Mouse (Mus musculus) neural tube, embryonic 10.5 days (tissue): ENCODE results near the gene Cyp1a2.

Source experiments
- DNase-seq: peaks from one replicate; pipeline ENCODE4 v3.0.0-alpha.2; 2017; ENCODE audit warnings: low spot score; ENCODE audit errors: extremely low spot score

The Cyp1a2 gene

DNA sequence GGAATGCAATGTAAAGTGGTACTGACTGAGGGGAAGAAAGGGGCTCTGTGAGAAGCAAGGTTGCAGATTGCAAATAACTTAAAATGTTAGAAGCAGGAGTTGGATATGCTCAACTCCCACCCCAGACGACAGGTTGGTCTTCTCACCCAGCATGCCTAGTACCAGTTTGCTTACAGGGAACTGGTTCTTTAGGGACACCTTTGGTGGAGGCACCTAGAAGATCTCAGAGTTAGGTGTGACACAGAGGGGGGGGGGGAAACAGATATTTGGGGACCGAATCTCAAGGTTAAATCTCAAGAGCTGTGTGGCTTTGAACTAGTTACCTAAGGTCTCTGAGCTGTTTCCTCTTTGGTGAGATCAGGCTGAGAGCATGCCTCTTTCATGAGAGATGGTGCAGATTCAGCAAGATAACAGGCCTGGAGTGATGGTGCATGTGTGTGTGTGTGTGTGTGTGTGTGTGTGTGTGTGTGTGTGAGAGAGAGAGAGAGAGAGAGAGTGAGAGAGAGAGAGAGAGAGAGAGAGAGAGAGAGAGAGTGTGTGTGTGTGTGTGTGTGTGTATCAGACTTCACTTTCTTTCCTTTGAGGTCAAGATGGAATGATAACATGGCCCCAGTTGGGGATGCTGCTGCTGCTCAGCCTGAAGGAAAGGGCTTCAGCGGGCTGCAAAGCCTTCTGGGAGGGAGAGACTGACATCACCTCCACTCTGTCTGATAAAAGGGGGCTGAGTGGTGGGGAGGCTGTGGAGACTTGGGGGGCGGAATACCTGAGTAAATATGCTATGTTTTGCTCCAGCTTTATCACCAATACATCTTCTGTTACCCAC is 36.0 kb downstream of the Cyp1a2 start:
- DNase-seq: no peak

DNA sequence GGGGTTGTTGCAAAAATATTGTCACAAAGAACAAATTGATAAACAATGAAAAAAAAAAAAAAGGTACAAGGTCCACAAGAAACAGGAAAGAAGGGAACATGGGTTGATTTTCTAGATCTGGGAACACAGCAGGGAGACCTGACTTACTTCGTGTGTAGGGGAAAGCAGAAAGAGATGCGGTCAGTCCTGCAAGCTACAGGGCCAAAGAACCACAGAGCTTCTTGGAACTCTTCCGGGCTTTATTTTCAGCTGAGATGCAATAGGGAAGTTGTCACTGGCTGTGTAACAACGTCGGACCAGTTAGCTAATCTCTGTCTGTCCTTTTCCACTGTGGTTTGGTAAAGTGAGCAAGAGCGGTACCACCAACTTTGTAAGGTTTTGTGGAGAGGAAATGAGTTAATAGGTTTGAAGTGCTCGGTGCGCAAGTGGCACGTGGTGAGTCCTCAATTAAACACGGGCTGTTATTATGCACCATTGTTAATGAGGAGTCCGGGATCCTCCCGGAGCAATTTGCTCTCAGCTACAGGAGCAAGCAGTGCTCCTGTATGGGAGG is 36.9 kb downstream of the Cyp1a2 start:
- no peak for DNase-seq

DNA sequence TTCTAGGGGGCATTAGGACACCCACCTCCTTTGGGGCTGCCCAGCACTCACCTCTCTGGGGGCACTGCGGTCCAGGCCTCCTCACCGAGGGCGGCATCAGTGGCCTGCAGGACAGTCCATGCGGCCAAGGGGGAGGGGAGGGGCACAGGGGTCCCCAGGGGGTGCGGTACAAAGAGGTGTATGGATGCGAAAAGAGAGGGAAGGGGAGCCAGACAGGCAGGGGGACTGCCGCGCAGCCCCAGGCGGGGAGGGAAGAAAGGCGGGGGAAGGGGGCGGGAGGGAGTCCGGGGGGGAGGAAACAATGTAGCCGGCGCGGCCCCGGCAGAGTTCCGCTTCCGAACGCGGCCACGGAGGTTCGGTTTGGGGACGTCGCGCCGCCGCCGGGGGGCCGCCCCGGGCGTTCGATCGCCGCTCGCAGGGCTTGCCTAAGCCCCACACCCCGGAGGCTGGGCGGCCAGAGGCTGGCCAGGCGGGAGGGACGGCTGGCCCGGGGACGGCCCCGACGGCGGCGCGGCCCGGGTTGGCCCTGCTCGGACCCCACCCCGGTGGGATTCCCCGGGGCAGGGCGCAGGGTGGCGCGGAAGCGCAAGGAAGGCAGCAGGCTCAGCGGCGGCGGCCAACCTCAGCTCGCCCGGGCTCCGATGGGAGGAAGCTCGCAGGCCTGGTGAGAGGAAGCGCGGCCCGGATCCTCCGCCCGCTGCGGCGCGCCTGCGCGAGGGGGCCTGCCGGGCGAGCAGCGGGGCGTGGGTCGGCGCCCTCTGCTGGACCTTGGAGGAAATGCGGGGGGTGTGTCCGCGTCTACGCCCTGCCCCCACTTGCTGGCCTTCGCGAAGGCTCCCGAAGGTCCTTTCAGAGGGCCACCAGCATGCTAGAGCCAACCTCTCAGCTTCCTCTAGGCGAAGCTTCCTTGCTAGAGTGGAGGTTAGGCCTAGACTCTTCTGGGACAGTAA is 38.3 kb downstream of the Cyp1a2 start:
- DNase-seq: peak; percentile 94

DNA sequence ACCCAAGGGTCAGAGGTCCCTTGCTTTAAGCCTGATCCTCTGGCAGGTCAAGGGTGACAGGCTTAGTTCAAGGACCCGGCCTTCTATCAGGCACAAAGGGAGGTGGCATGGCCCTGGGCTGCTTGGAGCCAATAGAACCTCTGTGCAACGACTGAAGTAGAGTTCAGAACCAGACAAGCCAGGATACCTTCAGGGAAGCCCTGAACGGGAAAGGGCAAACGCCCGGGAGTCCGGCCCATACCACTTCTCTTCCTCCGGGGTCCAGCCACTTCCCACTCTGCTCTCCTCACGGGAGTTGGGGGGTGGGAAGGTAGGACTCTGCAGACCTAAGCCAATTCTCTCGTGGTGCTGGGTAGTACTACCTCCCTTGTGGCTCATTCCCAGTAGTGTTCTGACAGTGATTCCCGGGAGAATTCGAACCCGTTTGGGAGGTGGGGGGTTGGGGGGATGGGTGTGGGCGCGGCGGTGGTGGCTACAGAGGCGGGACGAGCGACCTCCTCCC is 39.0 kb downstream of the Cyp1a2 start:
- DNase-seq: no peak

DNA sequence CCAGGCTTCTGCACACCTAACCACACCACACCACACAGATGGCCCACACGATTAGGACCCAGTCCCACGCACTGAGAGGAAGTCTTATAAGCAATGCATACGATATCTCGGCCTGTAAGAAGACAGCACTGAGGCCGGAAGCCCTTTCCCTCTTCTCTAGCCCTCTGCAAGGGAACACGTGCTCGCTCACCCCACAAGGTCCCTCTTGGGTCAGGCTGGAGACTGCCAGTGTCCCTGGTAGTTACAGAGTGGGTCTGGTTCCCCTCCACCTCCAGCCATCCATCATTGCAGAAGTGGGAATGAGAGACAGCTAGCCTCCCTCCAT is 39.7 kb downstream of the Cyp1a2 start:
- DNase-seq: no peak

DNA sequence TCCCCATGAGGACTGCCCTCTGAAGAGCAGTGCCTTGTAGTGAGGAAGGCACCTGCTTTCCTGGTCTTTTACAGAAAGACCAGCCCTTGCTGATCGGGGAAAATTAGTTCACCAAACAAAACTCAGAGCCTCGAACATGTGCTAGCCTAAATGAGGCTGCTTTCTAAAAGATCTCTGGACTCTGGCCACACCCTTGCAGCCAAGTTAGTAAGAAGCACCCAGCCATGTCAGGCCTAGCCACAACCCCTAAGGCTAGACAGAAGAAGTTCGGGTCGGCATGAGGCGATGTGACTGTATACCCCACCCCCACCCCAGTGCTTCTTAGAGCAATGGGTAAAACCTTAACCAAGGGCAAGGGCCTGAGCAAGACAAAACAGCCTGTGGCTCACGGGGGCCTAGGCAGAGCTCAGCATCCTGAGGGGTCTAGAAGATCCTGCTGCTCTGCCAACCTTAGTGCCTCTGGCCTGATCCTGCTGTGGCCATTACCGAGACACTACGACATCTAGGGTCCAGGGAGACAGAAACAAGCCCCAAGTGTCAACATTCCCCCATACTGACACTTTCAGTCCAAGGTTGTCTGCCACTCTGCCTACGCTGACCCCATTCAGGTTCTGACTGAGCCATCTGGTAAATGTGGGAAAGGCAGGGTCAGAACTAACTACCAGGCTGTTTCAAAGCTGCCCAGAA is 40.2 kb downstream of the Cyp1a2 start:
- DNase-seq: no peak

DNA sequence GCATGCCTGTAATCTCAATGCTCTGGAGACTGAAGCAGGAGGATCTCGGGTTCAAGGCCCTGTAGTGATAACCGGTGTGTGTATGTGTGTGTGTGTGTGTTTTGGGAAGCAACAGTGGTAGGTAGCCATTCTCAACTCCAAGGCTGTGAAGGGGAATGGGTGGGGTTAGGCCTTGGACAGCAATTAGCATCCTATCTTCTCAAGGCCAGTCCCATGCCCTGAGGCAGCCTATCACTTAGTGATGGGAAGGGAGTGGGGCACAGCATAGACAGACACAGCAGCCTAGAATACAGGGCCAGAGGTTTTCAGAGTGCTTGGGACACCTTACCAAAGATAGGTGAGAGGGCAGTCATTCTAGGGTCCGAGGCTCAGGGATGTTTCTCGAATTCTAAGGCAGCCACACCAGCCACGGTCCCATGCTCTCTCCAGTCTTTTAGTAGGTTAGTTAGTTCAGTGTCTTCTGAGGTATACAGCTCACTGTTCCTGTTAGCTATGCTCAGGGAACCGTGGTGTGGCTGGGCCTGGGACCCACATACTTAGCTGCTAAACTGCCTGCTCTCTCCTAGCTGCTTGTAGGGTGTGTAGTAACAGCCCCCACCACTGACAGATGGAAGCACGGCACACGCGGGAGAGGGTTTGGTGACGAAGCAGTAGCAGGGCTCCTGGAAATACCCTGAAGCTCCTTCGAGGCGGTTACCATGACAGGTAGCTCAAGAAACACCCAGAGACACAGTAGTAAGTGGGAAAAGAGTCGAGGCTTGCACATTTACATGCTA is 41.5 kb downstream of the Cyp1a2 start:
- no peak for DNase-seq

DNA sequence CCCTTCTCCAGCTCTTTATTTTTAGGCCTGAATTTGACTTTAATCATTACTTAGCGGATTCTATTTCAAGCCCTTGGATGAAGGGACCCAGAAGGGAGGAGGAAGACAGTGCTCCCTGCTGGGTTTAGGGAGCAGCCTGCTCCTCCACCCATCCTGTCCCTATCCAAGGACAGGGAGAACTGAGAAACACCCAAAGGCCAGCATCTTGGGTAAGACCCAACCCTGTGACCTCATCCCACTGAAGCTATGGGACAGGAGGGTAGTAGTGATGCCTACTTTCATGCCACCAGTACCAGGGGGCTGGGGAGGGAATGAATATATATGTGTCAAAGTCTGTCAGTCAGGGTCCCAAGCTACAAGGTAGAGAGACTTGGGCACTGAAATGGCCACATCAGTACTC is 42.5 kb downstream of the Cyp1a2 start:
- DNase-seq: no peak

DNA sequence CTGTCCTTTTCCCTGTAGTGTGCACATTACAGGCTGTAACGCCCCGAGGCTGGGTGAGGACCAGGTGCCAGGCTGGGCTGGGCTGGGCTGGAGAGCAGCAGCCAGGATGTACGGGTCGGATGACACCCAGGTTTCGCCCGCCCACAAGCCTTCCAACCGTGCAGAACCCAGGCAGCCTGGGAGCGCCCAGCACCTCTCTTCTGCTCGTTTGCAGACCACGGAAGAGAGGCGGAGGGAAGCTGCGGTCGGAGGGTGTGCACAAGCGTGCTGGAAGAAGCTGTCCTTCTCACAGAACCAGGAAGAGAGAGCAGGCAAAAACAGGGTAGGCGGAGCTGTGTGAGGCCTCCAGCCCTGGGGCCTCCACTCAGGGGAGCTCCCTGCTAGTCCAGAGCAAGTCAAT is 43.1 kb downstream of the Cyp1a2 start:
- DNase-seq: no peak

DNA sequence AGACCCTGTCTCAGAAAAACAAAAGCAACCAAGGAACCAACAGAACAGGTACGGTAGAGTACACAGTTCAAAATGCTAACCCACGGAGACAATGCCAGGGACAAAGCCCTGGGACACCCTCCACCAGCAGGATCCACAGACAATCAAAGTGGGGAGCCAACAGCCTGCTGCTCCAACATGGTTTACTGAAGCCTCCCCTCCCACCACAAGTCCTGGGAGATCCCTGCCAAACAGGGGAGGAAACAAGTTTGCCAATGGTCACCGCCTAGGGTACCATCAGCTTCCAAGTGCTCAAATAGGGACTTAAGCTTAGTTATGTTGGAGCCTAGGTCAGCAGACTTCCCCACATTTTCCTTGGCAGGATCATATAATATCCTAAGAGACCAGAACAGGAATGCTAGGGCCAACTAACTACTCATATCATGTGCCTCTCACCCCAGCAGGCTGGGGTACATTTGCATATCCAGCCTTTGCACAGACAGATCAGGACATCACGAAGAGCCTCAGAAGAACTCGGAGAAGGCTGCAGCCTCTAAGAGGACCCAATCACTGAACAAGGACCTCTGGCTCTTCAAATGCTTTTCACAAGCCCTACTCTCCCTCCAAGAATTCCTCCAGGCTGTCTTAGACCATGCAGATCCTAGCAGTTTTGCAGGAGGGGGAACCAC is 43.7 kb downstream of the Cyp1a2 start:
- DNase-seq: no peak

DNA sequence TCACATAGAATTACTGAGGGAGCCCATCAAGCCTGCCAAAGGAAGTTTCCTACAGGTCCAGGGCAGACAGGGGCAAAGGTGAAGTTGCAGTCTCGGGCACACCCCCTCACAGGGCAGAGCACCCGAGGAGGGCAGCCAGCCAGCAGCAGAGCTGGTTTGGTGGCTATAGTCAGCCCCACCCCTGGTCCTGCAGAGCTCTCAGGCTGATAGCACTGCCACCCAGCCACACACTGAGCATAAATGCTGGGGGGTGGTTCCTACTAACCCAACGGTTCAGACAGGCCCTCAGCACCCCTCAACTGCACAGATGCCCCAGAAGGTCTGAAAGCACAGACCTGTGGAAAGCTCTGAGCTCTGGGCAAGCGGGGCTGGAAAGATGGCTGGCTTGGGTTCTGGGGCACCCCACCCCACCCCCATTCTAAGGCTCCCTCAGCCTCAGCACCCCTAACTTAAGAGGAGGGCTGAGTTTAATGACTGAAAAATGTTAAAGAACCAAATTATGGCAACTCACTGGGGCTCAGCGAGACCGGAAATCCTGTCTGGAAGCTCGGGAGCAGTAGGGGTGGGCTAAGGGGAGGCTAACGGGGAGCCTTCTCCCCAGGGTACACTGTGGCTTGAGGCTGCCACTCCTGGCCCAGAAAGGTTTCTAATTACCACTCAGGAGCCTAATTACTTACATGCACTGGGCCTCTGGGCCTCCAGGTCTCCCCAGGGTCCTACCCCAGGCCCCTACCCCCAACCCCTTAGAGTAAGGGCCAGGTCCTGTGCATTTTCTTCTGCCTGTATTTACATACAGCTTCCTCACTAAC is 44.6 kb downstream of the Cyp1a2 start:
- DNase-seq: no peak

DNA sequence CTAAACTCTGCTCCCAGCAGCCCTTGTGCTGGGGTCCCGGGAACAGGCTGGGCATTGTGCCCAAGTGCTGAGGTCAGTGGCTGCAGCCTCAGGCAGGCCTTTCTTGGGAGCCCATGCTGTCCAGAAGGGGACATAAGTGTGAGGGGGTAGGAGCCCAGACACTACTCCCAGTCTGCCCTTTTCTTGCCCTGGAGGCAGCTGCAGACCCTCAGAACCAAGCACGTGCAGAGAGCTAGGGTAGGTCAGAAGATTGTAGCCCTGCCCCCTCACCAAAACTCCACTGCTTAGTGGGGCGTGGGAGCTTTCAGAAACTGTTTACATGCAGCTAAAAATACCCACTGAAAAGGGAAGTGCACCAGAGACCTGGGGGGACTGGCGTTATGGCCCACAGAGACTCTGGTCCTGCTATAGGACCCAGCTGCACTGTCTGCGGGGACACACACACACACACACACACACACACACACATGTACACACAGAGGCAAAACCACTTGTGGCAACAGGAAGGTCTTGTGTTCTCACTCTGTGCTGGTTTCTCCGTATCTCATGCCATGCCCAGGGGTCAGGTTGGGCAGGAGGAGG is 45.7 kb downstream of the Cyp1a2 start:
- DNase-seq: no peak

DNA sequence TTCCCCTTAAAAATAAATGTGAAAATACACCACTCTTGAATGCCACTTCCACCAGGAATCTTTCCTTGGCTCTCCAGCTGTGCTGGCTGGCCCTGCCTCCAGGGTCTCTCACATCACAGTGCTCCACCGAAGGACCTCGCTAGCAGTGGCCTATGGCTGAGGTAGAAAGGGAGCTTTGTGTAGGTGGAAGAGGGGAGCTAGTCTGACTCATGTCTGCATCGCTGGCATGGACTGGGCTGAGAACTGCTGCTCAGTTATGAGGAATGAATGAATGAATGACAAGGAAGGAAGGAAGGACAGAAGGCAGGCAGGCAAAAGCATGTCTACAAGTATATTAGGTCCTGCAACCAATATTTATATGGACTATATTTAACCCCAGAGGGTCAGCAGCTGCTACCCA is 46.2 kb downstream of the Cyp1a2 start:
- DNase-seq: no peak

DNA sequence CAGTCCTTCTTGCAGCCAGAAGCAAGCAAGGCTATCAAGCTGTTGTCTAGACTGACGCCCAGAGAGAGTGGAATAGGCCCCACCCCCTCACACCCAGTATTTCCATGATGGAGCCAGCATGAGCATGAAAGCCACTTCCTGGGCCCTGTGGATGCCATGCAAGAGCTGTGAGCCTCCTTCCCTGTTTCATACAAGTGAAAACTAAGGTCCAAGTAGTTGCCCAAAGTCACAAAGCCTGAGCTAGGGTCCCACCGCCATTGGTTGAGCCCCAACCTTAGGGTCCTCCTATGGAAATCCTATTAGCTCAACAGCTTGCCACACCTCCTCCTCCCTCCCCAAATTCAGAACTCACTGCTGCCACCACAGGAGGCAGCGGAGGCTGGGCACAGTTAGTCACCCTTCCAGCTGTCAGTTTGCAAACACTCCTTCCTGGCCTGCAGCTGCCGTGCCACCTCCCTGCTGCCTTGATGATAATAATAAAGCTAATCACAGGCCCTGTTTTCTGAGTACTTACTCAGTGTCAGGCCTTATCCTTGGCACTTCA is 50.0 kb downstream of the Cyp1a2 start:
- no peak for DNase-seq

DNA sequence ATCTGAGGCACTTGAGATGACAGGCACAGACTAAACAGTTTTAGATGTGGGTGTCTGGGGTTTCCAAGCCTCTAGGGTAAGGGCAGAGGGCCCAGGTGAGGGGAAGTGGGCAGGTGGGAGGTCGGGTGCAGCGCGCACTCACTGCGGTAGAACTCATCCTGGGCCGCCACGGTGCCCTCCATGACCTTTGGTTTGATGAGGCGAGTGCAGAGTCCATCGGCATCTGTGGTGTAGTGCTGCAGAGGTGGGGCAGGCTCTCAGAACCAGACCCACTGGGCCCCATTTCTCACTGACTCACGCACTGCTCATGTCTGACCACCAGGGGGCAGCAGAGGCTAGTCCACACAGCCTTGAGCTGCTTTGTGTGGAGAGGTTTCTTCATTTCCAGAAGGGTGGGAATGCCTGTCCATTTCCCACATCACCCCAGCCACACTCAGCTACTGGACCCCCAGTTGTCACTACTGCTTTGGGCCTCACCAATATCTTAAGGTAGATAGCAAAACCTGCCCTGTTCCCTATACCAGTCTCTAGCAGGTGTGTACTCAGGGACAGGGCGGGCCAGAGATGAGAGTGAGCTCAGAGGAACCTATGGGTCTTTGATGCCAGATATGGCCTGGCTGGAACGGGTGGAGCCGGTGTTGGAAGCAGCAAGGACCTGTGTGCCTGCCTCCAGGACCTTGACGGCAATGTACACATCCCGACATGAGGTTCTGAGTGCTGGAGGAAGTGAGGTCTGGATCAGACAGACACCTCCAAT is 54.2 kb downstream of the Cyp1a2 start:
- peak; percentile 76 for DNase-seq

DNA sequence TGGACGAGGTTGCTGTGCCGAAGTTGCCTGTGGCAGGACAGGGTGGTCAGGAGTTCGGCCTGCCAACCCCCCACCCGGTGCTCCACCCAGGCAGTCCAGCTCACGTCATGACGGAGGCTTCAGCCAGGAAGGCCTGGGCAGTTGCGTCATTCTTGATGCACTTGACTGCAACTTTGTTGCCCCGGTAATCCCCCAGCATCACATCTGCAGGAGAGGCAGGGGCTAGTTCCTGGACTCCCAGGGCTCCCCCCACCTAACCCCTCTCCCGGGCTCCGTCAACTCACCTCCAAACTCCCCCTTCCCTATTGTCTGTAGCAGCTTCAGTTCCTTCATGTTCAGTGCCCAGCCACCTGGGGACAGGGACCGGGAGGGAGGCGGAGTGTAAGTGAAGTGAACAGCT is 54.8 kb downstream of the Cyp1a2 start:
- no peak for DNase-seq

DNA sequence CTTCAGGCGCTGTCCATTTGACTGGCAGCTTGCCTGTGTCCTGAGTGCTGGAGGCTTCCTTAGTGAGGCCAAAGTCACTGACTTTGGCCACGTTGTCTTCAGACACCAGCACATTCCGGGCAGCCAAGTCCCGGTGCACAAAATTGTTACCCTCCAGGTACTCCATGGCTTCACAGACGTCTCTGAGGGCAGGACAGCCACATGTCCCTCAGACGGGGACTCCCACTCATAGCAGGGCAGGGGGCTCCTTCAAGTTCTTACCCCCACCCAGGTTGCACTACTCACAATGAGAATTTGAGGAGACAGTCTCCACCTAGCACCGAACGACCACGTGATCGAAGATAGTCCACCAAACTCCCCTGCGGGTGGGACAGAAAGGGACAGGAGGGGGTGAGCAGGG is 55.6 kb downstream of the Cyp1a2 start:
- no peak for DNase-seq

DNA sequence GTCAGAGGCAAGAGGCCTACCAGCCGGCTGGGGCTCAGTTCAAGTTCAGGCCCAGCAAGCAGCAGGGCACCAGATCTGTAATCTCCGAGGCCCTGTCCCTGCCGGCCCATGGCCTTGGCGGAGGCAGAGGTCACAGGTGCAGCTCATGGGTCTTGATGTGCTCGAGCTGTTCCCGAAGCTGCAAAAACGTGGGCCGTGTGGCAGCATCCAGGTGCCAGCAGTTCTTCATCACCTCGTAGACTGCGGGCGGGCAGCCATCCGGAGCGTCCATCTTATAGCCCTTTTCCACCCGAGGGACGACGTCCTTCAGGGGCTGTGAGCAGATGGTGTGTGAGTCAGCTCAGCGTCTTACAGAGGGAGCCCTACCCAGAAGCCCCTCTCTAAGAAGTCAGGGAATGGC is 56.3 kb downstream of the Cyp1a2 start:
- DNase-seq: no peak
